Mouse (Mus musculus): ENCODE results near the gene Tmtc1. TPM values are rescaled to one million over a fixed set of nuclear protein-coding genes. Genes with fewer than 3 reads are reported as not detected.

Tmtc1 gene
- total and polyA plus RNA-seq, 2 experiments = 0.16 to 0.46 TPM

GRCm38 (mm10) chr6:148227542-148227941, 216.6 kb downstream of the Tmtc1 start:
- no peaks in the 10 kb centered on the region for H3K79me2 ChIP-seq (ENCODE audit: control insufficient read depth, insufficient read depth, low read length)
- no peak for TF ChIP-seq POLR2A (IDR thresholded peaks at IDR 0.05; ENCODE audit: extremely low read depth, insufficient read depth, low read length)
- TF ChIP-seq CTCF (IDR thresholded peaks at IDR 0.05; ENCODE audit: low read depth, low read length) = no peak
- H3K36me3 ChIP-seq (ENCODE audit: control insufficient read depth, insufficient read depth, low read length) = peaks cover 2% of the 10 kb centered on the region; the same call in 1 of the 2 replicates
- H3K4me3 ChIP-seq (ENCODE audit: insufficient read depth, low read depth, low read length) = no peak overlapping the region
- no peak overlapping the region for H3K27ac ChIP-seq (replicated peaks; ENCODE audit: insufficient read depth, low read depth, low read length)
- H3K27me3 ChIP-seq (ENCODE audit: control insufficient read depth, insufficient read depth, low read length) = no peaks in the 10 kb centered on the region
- 85% methylated on average over 3 of the region's 3 CpGs for WGBS
- H3K9ac ChIP-seq (ENCODE audit: low read depth, low read length) = no peak overlapping the region
- H3K4me1 ChIP-seq (ENCODE audit: control insufficient read depth, insufficient read depth, low read length) = no peaks in the 10 kb centered on the region
- DNase-seq (ENCODE audit: extremely low read depth, low read depth, low spot score) = no peak

DNA sequence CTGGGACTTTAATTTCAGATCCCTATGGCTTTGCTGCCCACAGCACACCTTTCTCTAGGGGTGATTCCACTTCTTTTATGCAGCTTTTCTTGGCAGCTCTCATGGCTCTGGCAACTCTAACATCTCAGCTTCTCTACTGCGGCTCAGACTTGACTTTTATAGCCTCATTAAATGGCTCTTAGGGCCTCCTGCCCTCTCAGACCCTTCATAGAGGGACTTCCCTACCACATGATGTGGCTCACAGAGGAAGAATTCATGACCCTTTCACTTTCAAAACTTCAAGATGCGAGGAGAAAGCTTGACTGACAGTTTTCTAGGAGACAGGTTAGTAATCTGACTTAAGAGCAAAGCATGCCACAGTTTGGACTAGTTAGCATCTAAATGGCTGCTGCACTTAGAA, 221.5 kb downstream of the Tmtc1 start:
- WGBS = 89% methylated on average over 2 of the region's 2 CpGs
- Histone ChIP-seq H3K4me3 (ENCODE audit: insufficient read depth, low read depth, low read length) (no peak overlapping the region), H3K4me1 (ENCODE audit: control insufficient read depth, insufficient read depth, low read length) (no peaks in the 10 kb centered on the region), H3K36me3 (ENCODE audit: control insufficient read depth, insufficient read depth, low read length) (peaks cover 3% of the 10 kb centered on the region), H3K27me3 (ENCODE audit: control insufficient read depth, insufficient read depth, low read length) (no peaks in the 10 kb centered on the region), H3K27ac (replicated peaks; ENCODE audit: insufficient read depth, low read depth, low read length) (no peak overlapping the region), H3K79me2 (ENCODE audit: control insufficient read depth, insufficient read depth, low read length) (no peaks in the 10 kb centered on the region; the same call in 1 of the 2 replicates), H3K9ac (ENCODE audit: low read depth, low read length) (no peak overlapping the region)
- TF ChIP-seq CTCF (IDR thresholded peaks at IDR 0.05; ENCODE audit: low read depth, low read length) (no peak), POLR2A (IDR thresholded peaks at IDR 0.05; ENCODE audit: extremely low read depth, insufficient read depth, low read length) (no peak)
- no peak for DNase-seq (ENCODE audit: extremely low read depth, low read depth, low spot score)

DNA sequence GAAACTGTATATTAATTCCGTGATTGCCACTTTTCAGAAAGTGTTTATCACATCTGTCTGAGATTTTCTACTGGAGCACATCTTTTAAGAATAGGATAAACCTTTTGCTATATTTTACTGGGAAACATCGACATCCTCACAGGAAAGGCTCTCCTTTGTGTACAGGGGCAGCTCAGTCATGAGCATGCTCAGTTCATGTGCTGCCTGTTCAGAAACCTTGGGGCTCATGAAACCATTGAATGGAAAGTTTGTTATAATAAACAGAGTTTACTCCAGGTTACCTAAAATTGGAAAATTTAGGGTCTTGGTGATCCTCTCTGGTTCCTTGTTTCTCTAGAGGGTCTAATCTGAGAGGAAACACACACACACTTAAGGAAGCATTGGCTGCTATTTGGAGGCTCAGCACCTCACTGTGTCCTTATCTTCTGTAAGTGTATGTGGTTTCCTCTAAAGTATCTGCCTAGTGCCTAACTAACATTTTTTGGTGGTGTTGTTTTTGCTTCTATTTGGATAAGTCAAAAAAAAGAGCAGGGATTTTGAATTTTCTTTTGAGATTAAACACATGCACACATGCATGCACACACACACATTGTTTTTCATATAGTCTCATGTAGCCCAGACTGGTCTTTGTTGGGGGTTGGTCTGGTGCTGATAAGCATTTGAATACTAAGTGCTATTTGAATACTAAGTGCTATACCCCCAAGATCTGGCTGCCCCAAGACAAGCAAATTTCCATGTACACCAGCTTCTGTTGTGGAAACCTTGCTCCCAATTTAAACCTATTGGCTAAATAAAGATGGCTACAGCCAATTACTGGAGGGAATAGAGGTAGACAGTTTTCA, 225.7 kb downstream of the Tmtc1 start:
- Histone ChIP-seq H3K4me3 (ENCODE audit: insufficient read depth, low read depth, low read length) (no peak overlapping the region), H3K27ac (replicated peaks; ENCODE audit: insufficient read depth, low read depth, low read length) (no peak overlapping the region), H3K4me1 (ENCODE audit: control insufficient read depth, insufficient read depth, low read length) (no peaks in the 10 kb centered on the region), H3K27me3 (ENCODE audit: control insufficient read depth, insufficient read depth, low read length) (no peaks in the 10 kb centered on the region), H3K36me3 (ENCODE audit: control insufficient read depth, insufficient read depth, low read length) (peaks cover 3% of the 10 kb centered on the region), H3K9ac (ENCODE audit: low read depth, low read length) (no peak overlapping the region), H3K79me2 (ENCODE audit: control insufficient read depth, insufficient read depth, low read length) (no peaks in the 10 kb centered on the region; the same call in 1 of the 2 replicates)
- TF ChIP-seq CTCF (IDR thresholded peaks at IDR 0.05; ENCODE audit: low read depth, low read length) (no peak), POLR2A (IDR thresholded peaks at IDR 0.05; ENCODE audit: extremely low read depth, insufficient read depth, low read length) (no peak)
- WGBS = 79% methylated on average over 2 of the region's 2 CpGs
- DNase-seq (ENCODE audit: extremely low read depth, low read depth, low spot score) = no peak

GRCm38 (mm10) chr6:148216752-148217151, 227.4 kb downstream of the Tmtc1 start:
- DNase-seq (ENCODE audit: extremely low read depth, low read depth, low spot score) = no peak
- Histone ChIP-seq H3K27me3 (ENCODE audit: control insufficient read depth, insufficient read depth, low read length) (no peaks in the 10 kb centered on the region), H3K27ac (replicated peaks; ENCODE audit: insufficient read depth, low read depth, low read length) (no peak overlapping the region), H3K36me3 (ENCODE audit: control insufficient read depth, insufficient read depth, low read length) (peaks cover 3% of the 10 kb centered on the region), H3K4me3 (ENCODE audit: insufficient read depth, low read depth, low read length) (no peak overlapping the region), H3K9ac (ENCODE audit: low read depth, low read length) (no peak overlapping the region), H3K4me1 (ENCODE audit: control insufficient read depth, insufficient read depth, low read length) (peaks cover 3% of the 10 kb centered on the region; the same call in 1 of the 2 replicates), H3K79me2 (ENCODE audit: control insufficient read depth, insufficient read depth, low read length) (no peaks in the 10 kb centered on the region; the same call in 1 of the 2 replicates)
- TF ChIP-seq POLR2A (IDR thresholded peaks at IDR 0.05; ENCODE audit: extremely low read depth, insufficient read depth, low read length) (no peak), CTCF (IDR thresholded peaks at IDR 0.05; ENCODE audit: low read depth, low read length) (no peak)
- WGBS = 88% methylated on average over 4 of the region's 4 CpGs

DNA sequence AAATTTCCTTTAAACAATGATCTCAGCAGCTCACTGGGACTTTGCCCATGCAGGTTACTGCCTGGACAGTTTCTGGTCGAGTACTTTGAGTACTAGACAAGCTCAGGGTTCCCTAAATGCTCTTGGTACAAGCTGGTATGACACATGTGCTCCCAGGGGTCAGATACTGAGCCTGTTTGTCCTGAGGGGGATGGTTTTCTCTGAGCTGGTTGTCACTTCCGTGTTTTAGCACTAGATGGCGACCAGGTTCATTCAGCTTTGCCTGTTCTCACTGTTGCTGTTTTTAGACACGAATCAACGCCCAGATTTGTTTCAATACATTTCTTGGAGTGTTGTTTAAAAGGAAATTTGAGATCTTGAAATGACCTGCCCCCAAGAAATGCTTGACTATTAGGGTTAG, 229.4 kb downstream of the Tmtc1 start:
- Histone ChIP-seq H3K79me2 (ENCODE audit: control insufficient read depth, insufficient read depth, low read length) (peaks cover 7% of the 10 kb centered on the region; the same call in 1 of the 2 replicates), H3K36me3 (ENCODE audit: control insufficient read depth, insufficient read depth, low read length) (peaks cover 3% of the 10 kb centered on the region), H3K27ac (replicated peaks; ENCODE audit: insufficient read depth, low read depth, low read length) (no peak overlapping the region), H3K4me3 (ENCODE audit: insufficient read depth, low read depth, low read length) (no peak overlapping the region), H3K9ac (ENCODE audit: low read depth, low read length) (no peak overlapping the region), H3K4me1 (ENCODE audit: control insufficient read depth, insufficient read depth, low read length) (peaks cover 10% of the 10 kb centered on the region), H3K27me3 (ENCODE audit: control insufficient read depth, insufficient read depth, low read length) (no peaks in the 10 kb centered on the region)
- DNase-seq (ENCODE audit: extremely low read depth, low read depth, low spot score) = peak; percentile 68
- 0% methylated on average over 5 of the region's 5 CpGs for WGBS
- TF ChIP-seq CTCF (IDR thresholded peaks at IDR 0.05; ENCODE audit: low read depth, low read length) (peak; percentile 52), POLR2A (IDR thresholded peaks at IDR 0.05; ENCODE audit: extremely low read depth, insufficient read depth, low read length) (no peak)

Data from liver, adult 2 months (tissue).